Mouse (Mus musculus) activated CD4-positive, CD25-positive, alpha-beta regulatory T cell, adult 4 months (primary cell): ENCODE measurements around the gene Emc10. TPM values are rescaled to one million over a fixed set of nuclear protein-coding genes. Genes with fewer than 3 reads are reported as not detected.
A peak's percentile ranks its signal among the peaks of the same experiment; 100 is the strongest.

Experiments
- ATAC-seq: one replicate; pipeline ENCODE4 v1.8.0; 2017
- polyA plus RNA-seq, 2 experiments: library from polyadenylated mRNA; unstranded; fragments of 100-300 nt; shearing (Covaris generic); gene quantifications; one replicate each; pipeline ENCODE4 v1.2.1; 2017

The Emc10 gene
- polyA plus RNA-seq, 2 experiments from 2014 or later, result 23.7 to 25.6 TPM

DNA sequence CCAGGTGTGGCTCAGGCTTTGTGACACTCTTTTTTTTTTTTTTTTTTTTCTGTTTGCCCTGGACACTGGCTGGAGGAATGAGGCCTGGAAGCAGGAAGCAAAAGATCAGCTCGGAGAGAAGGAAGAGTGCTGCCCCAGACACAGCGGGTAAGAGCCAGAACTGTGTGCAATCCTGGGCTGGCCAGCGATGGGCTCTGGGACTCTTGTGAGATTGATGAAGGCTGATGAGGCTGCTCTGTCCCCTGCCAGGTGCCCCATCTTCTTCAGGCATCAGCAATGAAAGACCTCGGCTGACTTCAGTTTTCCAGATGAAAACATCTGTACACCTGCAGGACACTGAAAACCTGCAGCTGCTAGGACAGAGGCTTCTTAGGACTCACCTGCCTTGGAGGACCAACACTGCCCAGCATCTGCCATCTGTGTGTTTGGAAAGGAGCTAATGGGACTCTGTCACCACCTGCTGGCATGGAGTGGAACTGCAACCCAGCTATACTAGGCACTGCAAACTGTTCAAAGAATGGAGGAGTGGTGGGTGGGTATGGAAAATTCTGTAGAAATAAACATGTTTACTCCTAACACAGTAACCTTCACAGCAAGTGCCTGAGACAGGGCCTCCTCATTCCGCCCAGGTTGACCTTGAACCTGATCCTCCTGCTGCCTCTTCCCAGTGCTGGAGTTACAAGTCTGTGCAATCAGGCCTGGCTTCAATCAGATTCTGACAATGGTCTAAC lies 11.3 kb downstream of the Emc10 start:
- peak; percentile 70 for ATAC-seq

DNA sequence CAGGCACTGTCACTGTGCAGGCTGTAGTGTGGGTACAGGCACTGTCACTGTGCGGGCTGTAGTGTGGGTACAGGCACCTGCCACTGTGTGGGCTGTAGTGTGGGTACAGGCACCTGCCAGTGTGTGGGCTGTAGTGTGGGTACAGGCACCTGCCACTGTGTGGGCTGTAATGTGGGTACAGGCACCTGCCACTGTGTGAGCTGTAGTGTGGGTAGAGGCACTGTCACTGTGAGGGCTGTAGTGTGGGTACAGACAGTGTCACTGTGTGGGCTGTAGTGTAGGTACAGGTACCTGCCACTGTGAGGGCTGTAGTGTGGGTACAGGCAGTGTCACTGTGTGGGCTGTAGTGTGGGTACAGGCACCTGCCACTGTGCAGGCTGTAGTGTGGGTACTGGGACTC lies 12.2 kb downstream of the Emc10 start:
- ATAC-seq, result no peak

DNA sequence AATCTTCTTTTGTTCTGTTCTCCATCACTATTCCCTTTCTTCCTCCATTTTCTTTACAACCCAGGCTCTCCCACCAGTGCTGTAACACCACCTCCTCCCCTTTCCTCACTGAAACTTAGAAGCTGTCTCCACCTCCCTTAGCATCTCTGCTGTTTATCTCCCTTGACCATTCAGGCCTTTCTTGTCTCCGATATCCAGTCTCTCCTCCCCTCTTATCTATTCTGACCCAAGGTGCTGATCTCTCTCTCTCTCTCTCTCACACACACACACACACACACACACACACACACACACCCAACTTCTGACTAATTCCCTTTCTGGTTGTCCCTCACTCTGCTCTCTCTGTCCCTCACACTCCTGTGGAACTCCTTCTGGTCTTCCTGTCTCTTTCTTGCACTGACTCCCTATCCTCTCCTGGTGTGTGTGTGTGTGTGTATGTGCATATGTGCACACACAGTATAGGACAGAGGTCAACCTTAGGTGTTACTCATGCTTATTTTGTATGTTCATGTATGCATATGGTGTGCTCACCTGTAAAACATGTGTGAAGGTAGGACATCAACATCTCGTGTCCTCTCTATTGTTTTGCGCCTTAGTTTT lies 13.4 kb downstream of the Emc10 start:
- no peak for ATAC-seq

DNA sequence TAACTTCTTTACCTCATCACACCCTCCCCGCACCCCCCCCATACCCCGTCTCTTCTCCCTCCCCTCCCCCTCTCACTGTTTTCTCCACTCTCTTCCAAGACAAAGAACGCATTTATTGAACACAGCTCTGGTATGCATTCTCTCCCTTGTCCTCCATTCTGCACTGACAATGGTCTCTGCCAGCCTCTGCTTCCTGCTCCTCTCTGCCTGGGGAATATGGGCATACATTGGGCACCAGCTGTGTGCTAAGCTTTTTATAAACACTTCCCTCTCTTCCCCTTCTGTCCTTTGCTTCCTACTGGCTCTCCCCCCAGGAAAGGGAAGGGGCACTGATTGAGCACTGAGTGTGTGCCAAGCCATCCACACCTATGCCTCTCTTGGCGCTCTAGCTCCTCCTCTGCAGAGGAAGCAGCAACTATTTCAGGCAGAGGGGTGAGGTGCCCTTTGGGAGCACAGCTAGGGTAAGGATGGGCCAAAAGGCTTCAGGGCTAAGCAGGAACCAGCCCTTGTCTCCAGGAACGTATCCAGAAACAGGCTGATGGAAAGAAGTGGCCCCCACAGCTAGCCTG lies 21.2 kb downstream of the Emc10 start:
- ATAC-seq, result no peak

DNA sequence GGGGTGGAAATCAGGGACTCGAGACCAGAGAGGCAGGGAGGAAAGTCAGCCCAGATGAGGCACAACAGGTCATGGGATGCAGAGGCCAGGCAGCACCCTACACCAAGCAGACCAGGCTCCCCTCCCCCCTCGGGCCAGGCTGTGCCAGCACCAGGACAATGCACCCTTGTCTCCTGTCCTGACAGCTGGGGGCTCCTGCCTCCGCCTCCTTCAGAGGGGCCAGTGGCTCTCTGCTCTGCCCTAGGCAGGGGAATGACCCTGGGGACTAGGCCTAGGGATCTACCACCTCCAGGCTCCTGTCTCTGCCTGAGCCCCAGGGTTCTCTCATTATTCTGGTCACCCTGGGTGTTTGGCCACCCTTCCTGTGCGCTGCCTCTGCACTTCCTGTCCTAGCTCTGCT lies 21.9 kb downstream of the Emc10 start:
- ATAC-seq, result no peak

DNA sequence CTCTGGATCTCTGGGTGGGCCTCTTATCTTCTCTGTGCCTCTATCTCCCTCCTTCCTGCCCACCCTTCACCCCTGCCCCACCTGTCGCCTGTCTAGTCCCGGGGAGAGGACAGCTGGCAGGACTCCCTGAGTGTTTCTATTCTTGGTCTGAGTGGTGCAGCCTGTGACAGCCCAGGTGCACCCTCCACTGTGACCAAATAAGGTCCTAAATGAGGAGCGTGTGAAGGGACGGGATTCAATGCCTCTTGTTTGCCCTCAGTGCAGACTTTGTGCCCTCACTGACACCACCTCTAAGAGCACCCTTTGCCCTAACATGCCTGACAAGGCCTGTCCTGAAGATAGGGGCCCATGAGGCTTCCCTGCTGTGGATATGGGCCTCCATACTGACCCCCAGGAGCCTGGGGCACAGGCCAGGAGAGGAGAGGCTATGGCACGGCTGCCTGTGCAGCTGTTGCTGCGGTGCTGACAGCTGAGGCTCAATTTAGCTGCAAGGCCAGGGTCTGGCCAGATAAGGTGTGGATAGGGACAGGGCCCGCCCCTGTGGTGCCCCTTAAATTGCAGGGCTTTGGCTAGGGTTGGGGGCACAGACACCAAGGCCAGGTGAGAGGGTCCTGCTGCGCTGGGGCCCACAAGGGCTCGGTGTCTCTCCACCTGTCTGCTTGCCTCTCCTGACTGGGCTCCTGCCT lies 23.2 kb downstream of the Emc10 start:
- no peak for ATAC-seq

DNA sequence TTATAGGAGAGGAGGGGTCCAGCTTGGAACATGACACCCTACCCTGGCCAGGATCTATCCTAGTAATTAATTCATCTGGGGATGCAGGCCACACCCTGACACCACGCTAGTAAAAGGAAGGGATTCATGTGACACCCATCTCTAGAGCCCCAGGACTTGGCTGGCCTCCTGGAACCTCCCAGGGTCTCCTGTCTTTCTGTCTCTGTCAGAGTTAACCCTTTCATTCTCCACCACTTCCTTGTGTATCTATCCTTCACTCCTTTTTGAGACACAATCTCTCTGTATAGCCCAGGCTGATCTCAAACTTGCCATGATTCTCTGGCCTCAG lies 23.8 kb downstream of the Emc10 start:
- ATAC-seq, result no peak

DNA sequence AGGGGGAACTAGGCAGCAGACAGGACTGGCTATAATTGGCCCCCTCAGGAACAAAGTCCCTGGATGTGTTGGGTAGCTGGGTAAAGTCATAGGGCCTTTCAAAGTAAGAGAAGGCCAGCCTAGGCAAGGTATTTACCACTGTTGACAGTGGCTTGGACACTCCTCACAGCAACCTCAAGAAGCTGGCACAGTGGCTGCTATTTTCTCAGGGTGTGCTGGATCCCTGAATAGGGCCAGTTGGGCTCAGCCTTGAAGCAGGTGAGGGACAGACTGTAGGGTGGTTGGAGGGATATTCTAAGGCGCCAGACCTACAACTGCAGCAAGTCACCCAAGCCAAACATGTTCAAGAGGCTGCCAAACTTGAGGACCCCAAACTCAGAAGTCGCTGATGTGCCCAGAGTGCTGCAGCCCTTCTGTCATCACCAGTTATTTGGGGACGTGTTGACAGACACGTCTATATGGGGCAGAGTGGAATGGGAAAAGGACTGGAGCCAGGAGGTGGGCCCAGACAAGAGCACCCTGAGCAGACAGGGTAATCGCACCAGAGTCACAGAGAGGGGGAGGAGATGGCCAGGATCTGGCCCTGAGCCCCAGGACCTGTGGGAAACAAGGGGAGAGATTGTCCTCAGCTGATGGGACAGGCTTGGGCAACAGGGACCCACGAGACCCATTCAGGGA lies 24.3 kb downstream of the Emc10 start:
- ATAC-seq, result no peak

DNA sequence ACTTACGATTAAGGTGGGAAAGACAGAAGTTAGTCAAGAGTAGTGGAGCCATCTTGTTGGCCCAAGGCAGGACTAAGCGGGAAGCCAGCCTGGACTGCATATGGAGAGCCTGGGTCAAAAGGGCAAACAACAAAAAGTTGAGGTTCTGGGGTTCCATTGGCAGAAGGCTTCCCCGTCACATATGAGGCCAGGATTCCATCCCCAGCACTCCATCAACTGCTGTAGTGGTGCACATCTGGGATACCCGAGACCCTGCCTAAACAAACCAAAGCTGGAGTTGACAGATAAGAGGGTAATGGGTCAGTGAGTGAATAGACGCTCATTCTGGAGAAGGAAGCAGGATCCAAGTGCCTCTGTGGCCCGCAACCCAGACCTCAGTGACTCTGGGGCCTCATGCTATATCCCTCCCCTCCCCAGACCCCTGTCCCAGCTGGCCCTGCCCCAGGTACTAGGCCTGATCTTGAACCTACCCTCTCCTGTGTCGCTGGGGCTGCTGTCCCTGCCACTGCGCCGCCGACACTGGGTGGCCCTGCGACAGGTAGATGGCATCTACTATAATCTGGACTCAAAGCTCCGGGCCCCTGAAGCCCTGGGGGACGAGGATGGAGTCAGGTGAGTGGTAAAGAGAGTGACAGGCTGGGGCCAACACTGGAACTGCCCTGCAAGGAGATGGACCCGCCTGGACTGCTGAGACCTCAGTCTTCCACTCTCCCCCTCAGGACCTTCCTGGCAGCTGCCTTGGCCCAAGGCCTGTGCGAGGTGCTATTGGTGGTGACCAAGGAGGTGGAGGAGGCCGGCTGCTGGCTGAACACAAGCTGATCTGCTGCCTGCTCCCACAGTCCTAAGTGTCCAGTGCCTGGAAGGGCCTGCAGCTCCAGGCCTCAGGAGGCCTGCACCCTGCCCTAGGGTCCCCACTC lies 25.4 kb downstream of the Emc10 start:
- no peak for ATAC-seq

DNA sequence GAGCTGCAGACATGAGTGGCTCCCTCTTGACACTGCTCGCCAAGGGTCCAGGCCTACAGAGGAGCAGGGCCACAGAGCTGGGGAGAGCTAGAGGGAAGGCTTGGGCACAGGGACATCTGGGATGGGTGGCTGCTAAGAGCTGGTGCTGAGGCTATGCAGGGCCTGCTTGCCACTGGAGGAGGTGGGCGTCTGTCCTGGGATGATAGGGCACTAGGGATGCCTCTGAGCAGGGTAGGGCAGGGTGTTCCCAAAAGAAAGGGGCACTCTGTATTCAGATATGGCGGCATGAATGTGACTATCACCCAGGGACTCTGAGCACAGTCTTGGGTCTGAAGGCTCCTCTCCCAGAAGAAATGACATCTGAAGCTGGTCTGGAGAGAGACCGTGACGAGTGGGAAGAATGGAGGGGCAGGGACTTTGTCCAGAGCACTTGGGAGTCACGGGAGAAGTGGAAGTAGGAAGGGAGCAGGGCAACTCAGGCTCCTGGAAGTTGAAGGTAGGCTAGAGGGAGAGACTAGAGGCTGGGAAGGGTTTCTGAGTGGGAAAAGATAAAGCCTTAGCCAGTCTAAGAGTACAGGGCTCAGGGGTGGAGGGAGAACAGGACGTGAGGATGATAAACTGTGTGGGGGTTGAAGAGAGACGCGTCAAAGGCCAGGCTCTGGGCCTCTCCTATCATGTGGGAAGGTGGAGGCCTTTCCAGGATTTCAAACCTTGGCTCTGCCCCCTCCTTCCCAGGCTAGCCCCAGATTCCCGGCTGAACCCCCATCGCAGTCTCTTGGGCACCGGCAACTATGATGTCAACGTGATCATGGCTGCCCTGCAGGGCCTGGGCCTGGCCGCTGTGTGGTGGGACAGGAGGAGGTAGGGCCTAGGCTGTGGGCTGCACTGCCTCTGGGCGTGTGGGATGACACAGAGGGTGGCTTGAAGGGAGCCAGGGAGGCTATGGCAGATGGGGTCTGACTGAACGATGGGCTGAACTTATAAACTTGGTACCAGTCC lies 26.4 kb downstream of the Emc10 start:
- no peak for ATAC-seq

DNA sequence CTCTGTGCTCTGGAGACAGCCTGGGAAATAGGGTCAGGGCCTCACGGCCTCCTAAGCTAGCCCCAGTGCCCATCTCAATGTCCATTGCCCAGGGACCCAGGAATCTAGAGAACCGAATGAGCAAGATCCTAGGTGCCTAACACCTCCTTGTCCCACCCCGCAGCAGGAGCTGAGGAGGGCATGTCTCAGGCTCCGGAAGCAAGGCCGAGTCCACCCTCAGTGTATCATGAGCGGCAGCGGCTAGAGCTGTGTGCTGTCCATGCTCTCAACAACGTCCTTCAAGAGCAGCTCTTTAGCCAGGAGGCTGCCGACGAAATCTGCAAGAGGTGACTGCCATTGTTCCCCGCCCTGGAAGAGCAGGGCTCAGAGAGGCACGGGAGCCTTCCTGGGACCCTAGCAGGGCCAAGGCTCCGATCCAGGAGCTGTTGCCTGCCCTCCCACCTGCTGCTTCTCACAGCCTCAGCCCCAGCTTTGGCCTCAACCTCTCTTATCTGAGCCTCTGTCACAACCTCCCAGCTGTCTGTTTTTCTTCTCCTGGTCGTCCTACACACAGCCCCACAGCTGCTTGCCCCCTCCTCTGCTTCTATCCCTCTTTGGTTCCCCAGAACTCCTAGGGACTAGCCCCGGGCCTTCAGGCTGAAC lies 27.6 kb downstream of the Emc10 start:
- ATAC-seq, result no peak

DNA sequence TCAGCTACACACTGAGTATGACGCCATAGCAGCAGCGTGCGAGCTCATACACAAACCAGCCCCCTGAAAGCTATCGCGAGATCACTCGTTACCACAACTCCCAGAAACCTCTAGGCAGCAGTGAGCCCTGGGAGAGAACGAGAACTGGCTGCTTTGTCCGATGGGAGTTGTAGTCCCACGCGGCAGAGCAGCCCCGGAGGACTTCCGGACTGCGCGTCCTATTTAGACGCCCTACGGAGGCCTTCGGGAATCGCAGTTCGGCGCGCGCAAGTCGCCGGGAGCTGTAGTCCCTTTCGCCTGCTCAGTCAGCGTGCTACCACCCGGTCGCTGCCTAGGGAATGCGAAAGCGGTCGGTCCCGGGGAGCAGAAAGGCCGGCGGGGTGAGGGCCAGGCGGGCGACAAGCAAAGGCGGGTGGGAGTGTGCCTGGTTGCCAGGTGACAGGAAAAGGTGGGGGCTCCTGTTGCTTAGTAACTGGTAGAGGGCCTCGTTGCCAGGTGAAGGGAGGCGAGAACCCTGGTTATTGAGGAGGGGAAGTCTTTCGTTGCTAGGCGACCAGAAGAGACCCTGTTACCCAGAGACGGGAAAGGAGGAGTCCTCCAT lies 28.4 kb downstream of the Emc10 start, which contains the start of gene Josd2:
Gene Josd2 (plus strand): TSS at position 170 of the 601 bp plus-strand sequence.
- ATAC-seq, result peak; percentile 97

DNA sequence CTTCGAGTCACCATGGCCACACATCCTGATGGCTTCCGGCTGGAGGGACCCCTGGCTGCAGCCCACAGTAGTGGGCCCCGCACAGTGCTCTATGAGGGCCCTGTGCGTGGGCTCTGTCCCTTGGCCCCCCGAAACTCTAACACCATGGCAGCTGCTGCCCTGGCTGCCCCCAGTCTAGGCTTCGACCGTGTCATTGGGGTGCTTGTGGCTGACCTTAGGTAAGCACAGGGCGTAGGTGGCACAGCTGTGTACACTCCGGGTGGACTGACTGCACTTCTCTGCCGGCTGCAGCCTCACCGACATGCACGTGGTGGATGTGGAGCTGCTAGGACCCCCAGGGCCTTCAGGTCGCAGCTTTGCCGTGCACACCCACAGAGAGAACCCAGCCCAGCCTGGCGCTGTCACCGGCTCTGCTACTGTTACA lies 29.4 kb downstream of the Emc10 start:
- no peak for ATAC-seq

DNA sequence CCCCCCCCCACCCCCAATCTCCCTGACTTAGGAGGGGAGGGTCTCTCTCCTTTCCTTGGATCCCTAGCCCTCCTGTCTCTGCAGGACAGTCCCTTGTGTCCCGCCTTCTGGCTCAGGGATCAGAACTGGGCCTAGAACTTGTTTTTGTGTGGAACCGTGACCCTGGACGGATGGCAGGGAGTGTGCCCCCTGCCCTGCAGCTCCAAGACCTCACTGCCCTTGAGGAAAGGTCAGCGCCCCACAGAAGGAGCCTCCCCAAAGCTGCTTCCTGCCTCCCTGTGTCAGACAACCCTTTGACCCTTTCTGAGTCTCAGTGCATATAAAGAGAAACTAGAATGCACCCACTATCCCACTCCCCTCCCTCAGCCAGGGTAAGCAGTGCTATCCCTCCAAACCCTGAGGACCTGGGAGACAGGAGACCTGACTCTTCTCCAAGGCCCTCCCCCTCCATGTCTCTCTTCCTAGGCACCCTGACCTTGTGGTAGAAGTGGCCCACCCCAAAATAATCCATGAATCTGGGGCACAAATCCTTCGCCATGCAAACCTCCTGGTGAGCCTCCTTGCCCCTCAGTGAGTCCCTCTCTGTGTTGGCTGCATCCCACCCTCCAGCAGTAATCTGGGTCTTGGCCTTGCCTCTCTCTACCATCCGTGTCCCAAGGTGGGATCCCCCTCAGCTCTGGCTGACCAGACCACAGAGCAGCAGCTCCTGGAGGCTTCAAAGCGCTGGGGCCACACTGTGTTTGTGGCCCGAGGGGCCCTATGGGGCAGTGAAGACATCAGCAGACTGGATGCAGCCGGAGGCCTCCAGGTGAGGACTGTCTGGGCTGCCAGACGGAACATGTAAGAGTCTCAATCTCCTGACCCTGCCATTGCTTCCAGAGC lies 30.1 kb downstream of the Emc10 start:
- ATAC-seq, result no peak

DNA sequence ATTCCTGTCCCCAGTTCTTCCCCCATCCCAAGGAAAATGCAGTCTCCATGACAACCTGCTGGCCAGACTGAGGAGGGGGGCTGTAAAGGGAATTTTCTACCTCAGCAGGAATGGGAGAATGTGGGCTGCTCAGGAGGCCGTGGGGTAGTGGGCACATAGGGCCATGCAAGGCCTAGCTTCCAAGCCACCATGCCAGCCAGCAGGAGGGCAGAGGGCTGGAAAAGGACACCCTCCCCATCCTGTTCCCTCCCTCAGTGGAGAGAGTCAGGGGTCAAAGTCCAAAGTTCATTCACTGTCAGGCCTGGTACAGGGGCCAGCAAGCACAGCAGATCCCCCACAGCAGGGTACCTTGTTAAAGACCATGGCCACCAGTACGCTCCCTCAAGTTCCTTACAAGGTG lies 31.2 kb downstream of the Emc10 start, which contains the start of gene Aspdh:
Gene Aspdh (plus strand): TSS at position 281 of the 400 bp plus-strand sequence.
- ATAC-seq, result no peak

DNA sequence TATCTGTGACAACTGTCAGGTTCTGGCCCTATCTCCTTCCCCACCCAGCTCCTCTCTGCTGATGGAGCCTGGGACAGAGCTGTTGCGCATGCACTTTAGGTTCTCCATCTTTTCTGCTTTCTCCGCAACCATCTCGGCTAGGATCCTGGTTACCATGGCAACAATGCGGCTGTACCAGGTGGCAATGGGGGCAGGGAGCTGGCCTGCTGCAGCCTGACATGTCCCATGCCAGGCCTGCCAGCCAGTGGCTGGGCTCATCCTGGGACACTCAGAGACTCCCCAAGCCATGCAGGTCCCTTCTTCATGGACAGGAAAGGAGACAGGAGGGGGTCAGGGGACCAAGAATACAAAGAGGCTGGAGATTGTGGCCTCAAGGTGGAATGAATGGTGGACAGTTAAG lies 31.8 kb downstream of the Emc10 start:
- no peak for ATAC-seq

DNA sequence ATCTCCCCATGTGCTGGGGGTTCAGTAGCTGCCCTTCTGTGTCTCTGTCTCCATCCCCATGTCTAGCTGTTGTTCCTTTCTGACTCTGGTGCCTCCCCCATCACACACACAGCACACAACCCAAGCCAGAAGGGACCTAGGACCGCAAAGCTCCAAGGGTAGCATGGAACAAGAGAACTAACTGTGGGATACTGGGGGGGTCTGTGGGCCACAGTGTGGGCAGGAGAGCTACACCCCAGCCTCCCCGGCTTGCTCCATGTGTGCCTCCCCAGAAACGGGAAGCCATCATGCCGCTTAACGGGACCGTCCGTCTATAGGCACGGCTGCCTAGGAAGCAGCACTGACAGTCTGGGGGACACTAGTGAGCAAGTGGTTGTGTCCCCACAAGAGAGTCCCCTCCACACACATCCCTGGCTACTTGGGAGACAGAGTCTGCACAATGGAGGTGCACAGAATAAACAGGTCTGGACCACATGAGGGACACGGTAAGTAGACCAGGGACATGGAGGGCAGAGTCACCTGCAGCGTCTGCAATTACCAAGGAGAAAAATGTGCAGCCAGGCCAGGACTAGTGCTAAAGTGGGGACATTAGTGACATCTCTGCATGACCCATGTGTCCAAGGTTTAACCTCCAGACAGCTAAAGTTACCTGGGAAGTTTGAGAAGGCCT lies 32.6 kb downstream of the Emc10 start:
- ATAC-seq, result no peak

DNA sequence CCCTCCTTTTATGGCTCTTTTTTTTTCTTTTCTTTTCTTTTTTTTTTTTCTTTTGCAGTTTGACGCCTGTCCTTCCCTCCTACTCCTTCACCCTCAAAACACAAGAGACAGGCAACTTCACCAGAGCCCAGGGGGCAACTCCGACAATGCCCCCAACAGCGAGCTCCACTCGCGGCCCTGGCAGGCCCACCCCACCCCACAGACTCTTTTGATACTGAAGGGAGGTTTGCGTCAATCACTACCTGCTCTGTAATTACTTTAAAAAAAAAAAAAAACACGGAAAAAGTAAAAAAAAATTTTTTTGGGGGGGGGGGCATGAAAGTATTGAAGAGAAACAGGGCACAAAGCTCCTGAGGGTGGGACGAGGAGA lies 33.3 kb downstream of the Emc10 start:
- ATAC-seq, result no peak
